Mouse (Mus musculus) stomach, embryonic 16.5 days (tissue): ENCODE results near the gene Rbm39. TPM values are rescaled to one million over a fixed set of nuclear protein-coding genes. Genes with fewer than 3 reads are reported as not detected.

ENCODE experiments used
- ATAC-seq: fragments of 200-750 bp; cut with Nextera tagmentation; 2 replicates; pipeline ENCODE4 v1.8.0; 2017; ENCODE audit warnings: moderate number of reproducible peaks, moderate TSS enrichment; ENCODE audit not compliant: insufficient read depth, low FRiP score
- H3K27ac ChIP-seq: fragments of 300-500 bp; sonication (generic); 2 replicates; pipeline ENCODE4 v1.5.1; 2014; ENCODE audit warnings: low read length
- H3K27me3 ChIP-seq: fragments of 300-500 bp; sonication (generic); 2 replicates; pipeline ENCODE4 v1.6.1; 2014; ENCODE audit warnings: low read length, control low read depth, mixed read lengths; ENCODE audit not compliant: control insufficient read depth, insufficient read depth
- H3K36me3 ChIP-seq: fragments of 300-500 bp; sonication (generic); 2 replicates; pipeline ENCODE4 v1.6.1; 2014; ENCODE audit warnings: low read length; ENCODE audit not compliant: control insufficient read depth, insufficient read depth
- H3K4me1 ChIP-seq: fragments of 300-500 bp; sonication (generic); 2 replicates; pipeline ENCODE4 v1.6.1; 2014; ENCODE audit warnings: low read length, control low read depth, mixed read lengths; ENCODE audit not compliant: control insufficient read depth, insufficient read depth
- H3K4me2 ChIP-seq: fragments of 300-500 bp; sonication (generic); 2 replicates; pipeline ENCODE4 v1.6.1; 2014; ENCODE audit warnings: low read depth, low read length, mixed read lengths
- H3K4me3 ChIP-seq: fragments of 300-500 bp; sonication (generic); replicated peaks from 2 replicates; pipeline ENCODE4 v1.5.1; 2014; ENCODE audit warnings: mild to moderate bottlenecking, low read length
- H3K9ac ChIP-seq: fragments of 300-500 bp; sonication (generic); 2 replicates; pipeline ENCODE4 v1.6.1; 2014; ENCODE audit warnings: low read length
- H3K9me3 ChIP-seq: fragments of 300-500 bp; sonication (generic); replicated peaks from 2 replicates; pipeline ENCODE4 v1.6.1; 2016; ENCODE audit warnings: low read length, control low read depth; ENCODE audit not compliant: control insufficient read depth
- WGBS: fragments of 180-500 bp; shearing (Covaris S2); extraction: QIAGEN DNeasy Blood & Tissue Kit; methylation state at CpG from one replicate; pipeline ENCODE4 v1.1.7; 2014; 5-methylcytosine and 5-hydroxymethylcytosine counted together
- polyA plus RNA-seq: library from polyadenylated mRNA; unstranded; fragments of >200 nt; fragmentation: Nextera tagmentation; extraction: Ambion mirVana; gene quantifications from 2 replicates; pipeline ENCODE4 v1.2.1, GENCODE M21; 2015

The Rbm39 gene
- 504 and 551 TPM in 2 replicates for polyA plus RNA-seq

DNA sequence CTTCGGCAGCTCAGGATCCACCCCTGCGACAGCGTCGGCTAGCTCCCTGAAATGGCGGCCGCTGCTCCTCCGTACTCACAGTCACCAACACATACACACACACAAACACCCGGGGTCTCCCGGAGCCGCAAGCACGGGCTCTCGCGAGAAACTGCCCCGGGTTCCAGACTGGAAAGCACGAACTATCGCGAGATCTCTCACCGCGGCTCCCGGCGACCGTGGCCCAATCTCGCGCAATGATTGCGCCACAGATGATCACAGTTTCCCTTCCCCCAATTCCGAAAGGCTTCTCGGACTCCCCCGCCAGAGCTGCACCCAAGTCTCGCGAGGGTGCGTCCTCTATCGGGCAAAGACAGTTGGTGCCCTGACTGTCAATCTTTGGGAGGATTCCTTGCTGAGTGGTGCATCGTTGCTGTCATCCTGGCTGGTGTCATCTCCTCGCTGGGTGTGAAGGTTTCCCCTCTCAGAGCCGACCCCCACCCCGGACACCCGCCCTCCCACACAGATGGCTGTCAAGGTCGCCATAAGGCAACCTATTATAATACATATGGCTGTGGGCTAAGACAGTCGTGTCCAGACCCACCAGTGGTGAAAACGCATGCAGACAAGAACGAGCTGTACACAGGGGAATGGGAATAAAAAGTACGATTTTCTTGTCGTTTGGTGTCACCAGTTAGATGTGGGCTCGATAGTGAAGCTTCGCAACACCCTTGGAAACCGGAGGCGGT is at the start of gene Rbm39:
Gene Rbm39 (minus strand): TSS at position 145 of the 728 bp plus-strand sequence.
- no peaks in the 10 kb centered on the region for H3K9me3 ChIP-seq
- H3K27ac ChIP-seq = peak within 1 kb of the TSS; percentile 96
- under 1% methylated on average over 47 of the region's 47 CpGs for WGBS
- H3K4me1 ChIP-seq = peaks cover 15% of the 10 kb centered on the region
- peak within 1 kb of the TSS; percentile 100 for H3K9ac ChIP-seq
- H3K27me3 ChIP-seq = no peaks in the 10 kb centered on the region
- H3K36me3 ChIP-seq = peaks cover 14% of the 10 kb centered on the region; the same call in 1 of the 2 replicates
- H3K4me2 ChIP-seq = peak within 1 kb of the TSS; percentile 93
- peak; percentile 96 for ATAC-seq
- peak within 1 kb of the TSS; percentile 79 for H3K4me3 ChIP-seq

DNA sequence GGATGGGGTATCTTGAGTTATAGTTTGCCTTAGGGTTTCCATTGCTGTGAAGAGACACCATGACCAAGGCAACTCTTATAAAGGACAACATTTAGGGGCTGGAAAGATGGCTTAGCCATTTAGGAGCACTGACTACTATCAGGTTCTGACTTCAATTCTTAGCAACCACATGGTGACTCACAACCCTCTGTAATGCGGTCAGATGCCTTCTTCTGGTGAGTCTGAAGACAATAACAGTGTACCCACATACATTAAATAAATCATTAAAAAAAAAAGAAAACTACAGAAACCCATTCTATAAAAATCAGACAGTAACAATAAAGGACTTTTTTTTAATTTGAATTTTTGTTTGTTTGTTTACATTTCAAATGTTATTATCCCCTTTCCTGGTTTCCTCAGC is 49.1 kb upstream of the Rbm39 start:
- Histone ChIP-seq H3K4me2 (no peak overlapping the region), H3K27me3 (no peaks in the 10 kb centered on the region), H3K36me3 (peaks cover 5% of the 10 kb centered on the region; the same call in 1 of the 2 replicates), H3K9me3 (no peaks in the 10 kb centered on the region), H3K27ac (no peak overlapping the region), H3K4me1 (no peaks in the 10 kb centered on the region), H3K9ac (no peak overlapping the region), H3K4me3 (no peak overlapping the region)
- WGBS = 94% methylated on average over 1 of the region's 1 CpGs
- ATAC-seq = no peak

DNA sequence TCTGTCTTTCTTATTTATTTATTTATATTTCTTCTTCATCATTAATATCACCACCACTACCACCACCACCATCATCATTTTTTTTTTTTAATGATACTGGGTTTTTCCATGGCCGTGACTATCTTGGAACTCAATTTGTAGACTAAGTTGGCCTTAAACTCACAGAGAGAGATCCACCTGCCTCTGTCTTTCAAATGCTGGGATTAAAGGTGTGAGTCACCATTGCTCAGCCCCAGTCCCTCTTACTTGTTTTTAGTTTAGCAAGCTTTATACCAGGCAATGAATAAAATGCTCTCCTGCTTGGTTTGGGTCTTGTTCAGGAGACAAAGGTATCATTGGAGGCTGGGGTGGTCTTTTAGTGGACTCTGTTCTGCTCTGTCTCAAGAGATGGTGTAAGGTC is 47.7 kb upstream of the Rbm39 start:
- H3K27ac ChIP-seq = no peak overlapping the region
- no peaks in the 10 kb centered on the region for H3K4me1 ChIP-seq
- H3K4me2 ChIP-seq = no peak overlapping the region
- H3K27me3 ChIP-seq = no peaks in the 10 kb centered on the region
- no peaks in the 10 kb centered on the region for H3K9me3 ChIP-seq
- H3K36me3 ChIP-seq = peaks cover 5% of the 10 kb centered on the region; the same call in 1 of the 2 replicates
- WGBS = 97% methylated on average over 1 of the region's 1 CpGs
- no peak overlapping the region for H3K4me3 ChIP-seq
- H3K9ac ChIP-seq = no peak overlapping the region
- ATAC-seq = no peak

DNA sequence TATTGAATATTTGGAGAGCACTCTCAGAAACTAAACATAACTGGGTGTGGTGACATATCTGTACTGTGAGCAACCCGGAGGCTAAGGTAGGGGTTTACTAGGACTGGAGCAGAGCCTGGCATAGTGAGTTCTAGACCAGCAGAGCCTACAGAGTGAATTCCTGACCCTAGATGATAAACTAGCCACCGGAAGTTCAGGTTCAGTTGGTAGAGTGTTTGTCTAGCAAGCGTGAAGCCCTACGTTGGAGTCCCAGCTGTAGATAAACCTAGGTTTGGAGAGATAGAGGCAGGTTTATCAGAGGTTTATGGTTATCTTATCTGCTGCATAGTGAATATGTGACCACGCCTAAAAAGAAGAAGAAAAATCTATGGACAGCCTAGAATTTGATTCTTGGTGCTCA is 44.0 kb upstream of the Rbm39 start:
- Histone ChIP-seq H3K9me3 (no peaks in the 10 kb centered on the region), H3K4me2 (no peak overlapping the region), H3K9ac (no peak overlapping the region), H3K27ac (no peak overlapping the region), H3K36me3 (no peaks in the 10 kb centered on the region; the same call in 1 of the 2 replicates), H3K27me3 (no peaks in the 10 kb centered on the region), H3K4me3 (no peak overlapping the region), H3K4me1 (no peaks in the 10 kb centered on the region)
- WGBS = 72% methylated on average over 5 of the region's 5 CpGs
- ATAC-seq = no peak

DNA sequence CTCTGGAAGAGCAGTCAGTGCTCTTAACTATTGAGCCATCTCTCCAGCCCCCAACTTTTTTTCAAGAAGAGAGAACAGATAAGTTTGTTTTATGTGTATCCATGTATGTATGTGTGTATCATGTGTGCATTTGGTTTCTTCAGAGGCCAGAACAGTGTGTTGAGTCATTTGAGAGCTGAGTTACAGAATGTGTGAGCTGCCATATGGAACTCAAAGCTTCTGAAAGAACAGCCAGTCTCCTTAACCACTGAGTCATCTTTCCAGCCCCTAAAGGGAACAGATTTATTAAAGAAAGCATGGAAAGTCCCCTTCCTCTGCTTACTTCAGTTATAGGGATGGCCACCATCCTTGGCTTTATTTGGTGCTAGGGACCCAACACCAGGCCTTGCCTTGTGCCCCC is 42.1 kb upstream of the Rbm39 start:
- no peak for ATAC-seq
- H3K4me2 ChIP-seq = no peak overlapping the region

DNA sequence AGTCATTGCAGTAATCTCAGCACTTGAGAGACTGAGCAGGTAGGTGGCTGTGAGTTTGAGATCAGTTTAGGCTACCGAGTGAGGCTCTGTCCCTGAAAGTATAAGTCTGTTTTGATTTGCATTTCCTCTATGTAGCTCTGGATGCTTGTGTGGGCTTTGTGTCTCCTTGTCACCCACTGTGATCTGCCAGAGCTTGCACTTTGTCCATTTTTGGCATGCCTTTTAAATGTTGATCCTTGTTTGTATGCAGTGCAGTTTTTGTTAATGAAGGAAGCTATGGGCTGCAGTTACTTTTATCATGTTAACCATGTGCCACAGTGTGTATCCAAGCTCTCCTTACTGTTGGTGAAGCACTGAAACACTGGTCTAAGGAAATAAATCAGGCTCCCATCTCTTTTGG is 37.7 kb upstream of the Rbm39 start:
- H3K27ac ChIP-seq = no peak overlapping the region
- 0 out of 2 replicates have a peak, but pooled peaks cover 6% of the 10 kb centered on the region for H3K36me3 ChIP-seq
- no peak overlapping the region for H3K4me2 ChIP-seq
- ATAC-seq = no peak
- H3K27me3 ChIP-seq = no peaks in the 10 kb centered on the region
- H3K9ac ChIP-seq = no peak overlapping the region
- no peak overlapping the region for H3K4me3 ChIP-seq
- no peaks in the 10 kb centered on the region for H3K4me1 ChIP-seq
- no peaks in the 10 kb centered on the region for H3K9me3 ChIP-seq
- WGBS = 64% methylated on average over 1 of the region's 1 CpGs

More for the DNA sequence above, 42.1 kb upstream of the Rbm39 start:
- Histone ChIP-seq H3K4me1 (no peaks in the 10 kb centered on the region), H3K9me3 (no peaks in the 10 kb centered on the region), H3K27me3 (no peaks in the 10 kb centered on the region), H3K4me3 (no peak overlapping the region), H3K36me3 (no peaks in the 10 kb centered on the region; the same call in 1 of the 2 replicates), H3K27ac (no peak overlapping the region), H3K9ac (no peak overlapping the region)

DNA sequence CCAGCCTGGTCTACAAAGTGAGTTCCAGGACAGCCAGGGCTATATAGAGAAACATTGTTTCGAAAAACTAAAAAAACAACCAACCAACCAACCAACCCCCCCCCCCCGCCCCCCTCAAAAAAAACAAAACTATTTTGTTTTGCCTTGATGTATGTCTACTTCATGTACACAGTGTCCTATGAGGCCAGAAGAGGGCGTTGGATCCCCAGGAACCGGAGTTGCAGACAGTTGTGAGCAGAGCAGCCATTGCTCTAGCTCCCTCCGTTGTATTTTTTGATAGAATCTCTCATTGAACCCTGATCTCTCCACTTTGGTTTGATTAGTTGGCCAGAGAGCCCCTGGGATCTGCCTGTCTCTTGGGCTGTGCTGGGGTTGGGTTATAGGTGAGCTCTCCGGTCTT is 23.9 kb upstream of the Rbm39 start:
- Histone ChIP-seq H3K27ac (no peak overlapping the region), H3K36me3 (no peaks in the 10 kb centered on the region), H3K4me3 (no peak overlapping the region), H3K4me2 (no peak overlapping the region), H3K27me3 (no peaks in the 10 kb centered on the region), H3K4me1 (peaks cover 22% of the 10 kb centered on the region), H3K9ac (no peak overlapping the region), H3K9me3 (no peaks in the 10 kb centered on the region)
- no peak for ATAC-seq
- 83% methylated on average over 6 of the region's 6 CpGs for WGBS

DNA sequence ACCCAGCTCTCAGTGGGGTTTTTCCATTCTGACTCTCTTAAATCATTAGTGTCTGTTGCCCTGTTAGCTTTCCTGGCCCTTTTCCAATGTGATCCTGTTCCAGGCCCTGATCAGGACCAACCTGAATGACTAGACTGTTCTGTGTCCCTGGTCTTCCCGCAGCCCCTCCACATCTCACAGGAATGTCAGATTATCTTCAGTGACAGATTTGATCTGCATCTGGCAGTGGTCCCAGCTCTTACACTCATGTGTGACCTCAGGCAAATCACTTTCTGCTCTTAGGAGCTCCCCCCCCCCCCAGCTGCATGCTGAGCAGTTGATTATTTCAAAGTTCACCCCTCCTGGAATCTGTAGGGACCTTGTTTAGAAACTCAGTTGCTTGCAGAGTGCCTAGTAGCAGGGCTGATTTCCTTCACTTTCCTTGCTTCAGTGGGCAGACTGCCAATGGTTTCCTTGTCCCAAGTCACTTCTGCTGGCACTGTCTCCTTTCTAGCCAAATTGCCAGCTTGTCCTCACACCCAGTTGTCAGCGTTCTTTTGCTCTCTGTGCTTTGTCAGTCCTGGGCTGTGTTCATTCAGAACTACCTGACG is 22.9 kb upstream of the Rbm39 start:
- no peaks in the 10 kb centered on the region for H3K27me3 ChIP-seq
- H3K4me1 ChIP-seq = peaks cover 27% of the 10 kb centered on the region
- 35% methylated on average over 3 of the region's 3 CpGs for whole genome bisulfite sequencing
- H3K9me3 ChIP-seq = no peaks in the 10 kb centered on the region
- peak; percentile 54; the same call in 1 of the 2 replicates for ATAC-seq
- peak overlapping the region; percentile 21 for H3K9ac ChIP-seq
- no peaks in the 10 kb centered on the region for H3K36me3 ChIP-seq
- H3K4me2 ChIP-seq = no peak overlapping the region
- H3K27ac ChIP-seq = peak overlapping the region; percentile 75
- H3K4me3 ChIP-seq = no peak overlapping the region

DNA sequence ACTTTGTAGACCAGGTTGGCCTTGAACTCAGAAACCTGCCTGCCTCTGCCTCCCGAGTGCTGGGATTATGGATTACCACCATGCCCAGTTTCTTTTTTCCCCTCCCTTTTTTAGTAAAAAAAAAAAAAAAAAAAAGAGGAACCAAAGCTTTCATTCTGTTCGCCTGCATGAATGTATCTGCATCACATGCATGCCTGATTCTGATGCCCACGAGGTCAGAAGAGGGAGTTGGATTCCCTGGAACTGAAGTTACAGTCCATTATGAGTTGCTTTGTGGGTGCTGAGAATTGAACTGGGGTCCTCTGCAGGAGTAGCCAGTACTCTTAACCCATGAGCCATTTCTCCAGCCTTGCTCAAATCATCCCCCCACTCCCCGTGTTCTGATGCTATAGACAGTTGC is 21.4 kb upstream of the Rbm39 start:
- Histone ChIP-seq H3K4me3 (no peak overlapping the region), H3K9me3 (no peaks in the 10 kb centered on the region), H3K4me1 (peaks cover 33% of the 10 kb centered on the region), H3K27me3 (no peaks in the 10 kb centered on the region), H3K4me2 (no peak overlapping the region), H3K27ac (no peak overlapping the region), H3K9ac (no peak overlapping the region), H3K36me3 (no peaks in the 10 kb centered on the region)
- ATAC-seq = no peak
- 92% methylated on average over 4 of the region's 4 CpGs for WGBS
